Mouse (Mus musculus): ENCODE measurements around the gene Wdr18. TPM values are rescaled to one million over a fixed set of nuclear protein-coding genes. Genes with fewer than 3 reads are reported as not detected.

Gene Wdr18
- polyA plus RNA-seq, 1 experiment from 2014 or later = 86.2 TPM

DNA sequence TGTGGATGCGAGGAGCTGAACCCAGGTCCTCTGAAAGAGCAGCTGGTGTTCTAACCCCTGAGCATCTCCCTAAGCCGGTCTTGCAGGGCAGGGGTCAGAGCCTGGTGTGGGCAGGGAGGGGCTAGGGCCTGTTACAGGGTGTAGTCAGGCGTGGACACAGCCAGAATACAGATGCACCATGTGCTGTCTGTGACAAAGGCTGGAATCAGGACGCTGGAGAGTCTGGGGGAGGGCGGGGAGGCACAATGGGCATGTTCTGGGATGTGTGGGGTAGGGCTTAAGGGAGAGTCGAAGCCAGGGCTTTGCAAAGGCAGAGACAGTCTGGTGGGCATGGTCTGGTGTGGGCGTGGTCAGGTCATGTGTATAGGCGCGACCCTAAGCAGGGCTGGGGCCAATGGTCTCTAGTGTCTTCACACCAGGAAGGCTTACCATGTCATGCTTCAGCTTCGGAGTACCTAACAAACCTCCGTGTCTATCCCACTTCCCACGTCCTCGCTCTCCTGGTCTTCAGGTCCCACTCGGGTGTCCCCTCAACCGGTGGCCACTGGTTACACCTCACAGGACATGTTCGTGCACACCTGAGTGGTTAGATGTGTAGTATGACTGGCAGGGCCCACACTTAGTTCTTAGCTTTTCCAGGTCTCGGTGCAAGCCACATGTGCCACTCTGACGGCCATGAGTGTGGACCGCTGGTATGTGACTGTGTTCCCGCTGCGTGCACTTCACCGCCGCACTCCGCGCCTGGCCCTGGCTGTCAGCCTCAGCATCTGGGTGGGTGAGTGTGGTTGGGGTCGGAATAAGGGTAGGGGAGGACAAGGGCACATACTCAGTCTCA, 39.7 kb upstream of the Wdr18 start:
- WGBS = 26% methylated on average over 26 of the region's 26 CpGs
- Histone ChIP-seq H3K4me3 (replicated peaks) (no peak overlapping the region), H3K9me3 (no peaks in the 10 kb centered on the region), H3K4me2 (peak overlapping the region; percentile 53), H3K36me3 (no peaks in the 10 kb centered on the region), H3K27ac (no peak overlapping the region), H3K9ac (no peak overlapping the region), H3K4me1 (peaks cover 54% of the 10 kb centered on the region), H3K27me3 (replicated peaks) (peaks cover 55% of the 10 kb centered on the region)
- ATAC-seq (ENCODE audit: insufficient read depth, low FRiP score, low read depth) = no peak

DNA sequence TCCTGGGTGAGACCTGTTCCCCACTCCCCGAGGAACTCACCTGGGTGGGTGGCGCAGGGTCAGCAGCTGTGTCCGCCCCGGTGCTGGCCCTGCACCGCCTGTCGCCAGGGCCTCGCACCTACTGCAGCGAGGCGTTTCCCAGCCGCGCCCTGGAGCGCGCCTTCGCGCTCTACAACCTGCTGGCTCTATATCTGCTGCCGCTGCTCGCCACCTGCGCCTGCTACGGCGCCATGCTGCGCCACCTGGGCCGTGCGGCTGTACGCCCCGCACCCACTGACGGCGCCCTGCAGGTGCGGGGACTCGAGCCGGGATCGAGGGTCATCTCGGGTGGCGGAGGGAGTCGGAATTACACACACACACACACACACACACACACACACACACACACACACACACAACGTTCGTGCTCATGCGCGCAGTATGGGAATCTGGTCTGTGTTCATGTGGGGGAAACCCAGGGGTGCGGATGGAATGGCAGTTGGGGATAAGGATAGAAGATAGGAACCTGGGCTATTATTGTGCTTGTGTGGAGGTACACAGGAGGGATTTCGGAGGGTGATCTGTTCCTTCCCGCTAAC, 38.9 kb upstream of the Wdr18 start, which contains the start of gene R3hdm4:
R3hdm4 (minus strand) TSS at position 251 of the 578 bp plus-strand sequence.
- no peak for ATAC-seq (ENCODE audit: insufficient read depth, low FRiP score, low read depth)

DNA sequence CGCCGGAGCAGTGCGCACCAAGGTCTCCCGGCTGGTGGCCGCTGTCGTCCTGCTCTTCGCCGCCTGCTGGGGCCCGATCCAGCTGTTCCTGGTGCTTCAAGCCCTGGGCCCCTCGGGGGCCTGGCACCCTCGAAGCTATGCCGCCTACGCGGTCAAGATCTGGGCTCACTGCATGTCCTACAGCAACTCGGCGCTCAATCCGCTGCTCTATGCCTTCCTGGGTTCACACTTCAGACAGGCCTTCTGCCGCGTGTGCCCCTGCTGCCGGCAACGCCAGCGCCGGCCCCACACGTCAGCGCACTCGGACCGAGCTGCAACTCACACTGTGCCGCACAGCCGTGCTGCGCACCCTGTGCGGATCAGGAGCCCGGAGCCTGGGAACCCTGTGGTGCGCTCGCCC, 38.4 kb upstream of the Wdr18 start:
- peaks cover 55% of the 10 kb centered on the region for H3K27me3 ChIP-seq (replicated peaks)
- peak overlapping the region; percentile 29 for H3K4me3 ChIP-seq (replicated peaks)
- H3K4me1 ChIP-seq = peaks cover 53% of the 10 kb centered on the region
- H3K36me3 ChIP-seq = no peaks in the 10 kb centered on the region
- H3K9ac ChIP-seq = no peak overlapping the region
- 3% methylated on average over 34 of the region's 34 CpGs for WGBS
- H3K9me3 ChIP-seq = no peaks in the 10 kb centered on the region
- H3K4me2 ChIP-seq = peak overlapping the region; percentile 53
- no peak for ATAC-seq (ENCODE audit: insufficient read depth, low FRiP score, low read depth)
- no peak overlapping the region for H3K27ac ChIP-seq

More for the DNA sequence above, 38.9 kb upstream of the Wdr18 start, which contains the start of gene R3hdm4:
- Histone ChIP-seq H3K9ac (no peak within 1 kb of the TSS), H3K36me3 (no peaks in the 10 kb centered on the region), H3K9me3 (no peaks in the 10 kb centered on the region), H3K4me2 (peak within 1 kb of the TSS; percentile 53), H3K4me3 (replicated peaks) (peak within 1 kb of the TSS; percentile 29), H3K27me3 (replicated peaks) (peaks cover 55% of the 10 kb centered on the region), H3K4me1 (peaks cover 54% of the 10 kb centered on the region), H3K27ac (no peak within 1 kb of the TSS)
- 4% methylated on average over 41 of the region's 41 CpGs for WGBS

DNA sequence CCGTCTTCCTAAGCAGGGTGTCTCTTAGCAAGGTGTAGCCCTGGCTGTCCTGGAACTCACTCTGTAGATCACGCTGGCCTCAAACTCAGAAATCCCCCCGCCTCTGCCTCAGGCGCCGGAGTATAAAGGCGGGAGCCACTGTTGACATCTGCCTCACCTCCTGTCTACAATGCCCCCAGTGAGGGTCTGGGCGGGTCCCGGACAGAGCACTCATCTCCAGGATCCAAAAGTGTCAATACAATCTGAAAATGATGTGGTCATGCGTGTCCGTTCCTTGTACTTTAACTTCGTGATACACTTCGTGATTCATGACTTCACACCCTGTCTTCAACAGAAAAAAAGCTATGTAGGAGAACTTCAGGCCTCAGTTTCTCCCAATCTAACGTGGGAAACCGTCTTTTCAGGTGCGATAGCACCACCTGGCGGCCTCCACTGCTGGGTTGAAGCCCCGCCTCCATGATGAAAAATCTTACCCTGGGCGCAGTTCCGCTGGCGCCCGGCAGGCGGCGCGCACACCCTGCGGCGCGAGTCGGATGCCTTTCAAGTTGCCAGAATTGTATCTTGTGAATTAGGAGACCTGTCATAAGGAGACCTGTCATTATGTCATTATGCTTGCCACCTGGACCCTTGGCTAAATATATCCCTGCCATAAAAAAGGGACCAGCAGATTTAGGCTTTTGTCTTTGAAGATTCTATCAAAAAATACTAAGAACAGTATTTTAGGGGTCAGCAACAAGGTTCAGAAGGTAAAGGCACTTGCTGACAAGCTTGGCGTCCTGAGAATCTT, 34.8 kb upstream of the Wdr18 start:
- H3K4me3 ChIP-seq (replicated peaks) = no peak overlapping the region
- H3K9ac ChIP-seq = no peak overlapping the region
- H3K36me3 ChIP-seq = no peaks in the 10 kb centered on the region
- peaks cover 29% of the 10 kb centered on the region for H3K27me3 ChIP-seq (replicated peaks)
- H3K4me1 ChIP-seq = peaks cover 34% of the 10 kb centered on the region
- 11% methylated on average over 29 of the region's 29 CpGs for WGBS
- no peaks in the 10 kb centered on the region for H3K9me3 ChIP-seq
- ATAC-seq (ENCODE audit: insufficient read depth, low FRiP score, low read depth) = no peak
- peak overlapping the region; percentile 92 for H3K4me2 ChIP-seq
- peak overlapping the region; percentile 2; the same call in 1 of the 2 replicates for H3K27ac ChIP-seq

DNA sequence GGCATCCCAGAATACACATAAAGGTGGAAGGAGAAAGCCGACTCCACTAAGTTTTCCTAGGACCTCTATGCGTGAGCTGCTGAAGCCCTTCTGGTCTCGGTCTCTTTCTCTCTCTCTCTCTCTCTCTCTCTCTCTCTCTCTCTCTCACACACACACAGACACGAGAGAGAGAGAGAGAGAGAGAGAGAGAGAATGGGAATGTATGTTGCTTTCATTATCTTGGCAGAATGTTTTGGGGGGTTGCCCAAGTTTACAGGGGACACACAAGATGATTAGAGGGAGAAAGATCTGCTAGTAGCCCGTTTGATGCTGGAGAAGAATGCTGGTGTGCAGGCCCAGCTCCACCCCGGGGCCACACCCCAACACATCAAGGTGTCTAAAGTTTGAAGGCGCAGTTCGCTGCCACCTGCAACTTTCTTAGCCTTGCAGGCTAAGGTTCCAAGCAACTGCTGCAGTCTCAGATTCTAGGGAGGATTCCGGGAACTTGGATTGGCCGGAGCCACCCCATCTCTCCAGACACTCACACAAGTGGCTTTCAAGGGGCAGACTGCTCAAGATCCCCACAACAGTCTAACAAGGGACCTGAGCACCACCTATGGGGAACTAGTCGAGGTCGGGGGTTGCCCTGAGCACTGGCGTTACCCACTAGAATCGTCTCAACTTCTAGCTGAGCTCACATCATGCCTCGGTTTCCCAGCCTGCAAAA, 34.0 kb upstream of the Wdr18 start:
- no peaks in the 10 kb centered on the region for H3K9me3 ChIP-seq
- H3K27ac ChIP-seq = peak overlapping the region; percentile 97
- H3K4me1 ChIP-seq = peaks cover 28% of the 10 kb centered on the region
- peak overlapping the region; percentile 92 for H3K4me2 ChIP-seq
- ATAC-seq (ENCODE audit: insufficient read depth, low FRiP score, low read depth) = no peak
- WGBS = 9% methylated on average over 14 of the region's 15 CpGs
- H3K27me3 ChIP-seq (replicated peaks) = peaks cover 21% of the 10 kb centered on the region
- H3K4me3 ChIP-seq (replicated peaks) = peak overlapping the region; percentile 99
- no peaks in the 10 kb centered on the region for H3K36me3 ChIP-seq
- H3K9ac ChIP-seq = peak overlapping the region; percentile 54; the same call in 1 of the 2 replicates

DNA sequence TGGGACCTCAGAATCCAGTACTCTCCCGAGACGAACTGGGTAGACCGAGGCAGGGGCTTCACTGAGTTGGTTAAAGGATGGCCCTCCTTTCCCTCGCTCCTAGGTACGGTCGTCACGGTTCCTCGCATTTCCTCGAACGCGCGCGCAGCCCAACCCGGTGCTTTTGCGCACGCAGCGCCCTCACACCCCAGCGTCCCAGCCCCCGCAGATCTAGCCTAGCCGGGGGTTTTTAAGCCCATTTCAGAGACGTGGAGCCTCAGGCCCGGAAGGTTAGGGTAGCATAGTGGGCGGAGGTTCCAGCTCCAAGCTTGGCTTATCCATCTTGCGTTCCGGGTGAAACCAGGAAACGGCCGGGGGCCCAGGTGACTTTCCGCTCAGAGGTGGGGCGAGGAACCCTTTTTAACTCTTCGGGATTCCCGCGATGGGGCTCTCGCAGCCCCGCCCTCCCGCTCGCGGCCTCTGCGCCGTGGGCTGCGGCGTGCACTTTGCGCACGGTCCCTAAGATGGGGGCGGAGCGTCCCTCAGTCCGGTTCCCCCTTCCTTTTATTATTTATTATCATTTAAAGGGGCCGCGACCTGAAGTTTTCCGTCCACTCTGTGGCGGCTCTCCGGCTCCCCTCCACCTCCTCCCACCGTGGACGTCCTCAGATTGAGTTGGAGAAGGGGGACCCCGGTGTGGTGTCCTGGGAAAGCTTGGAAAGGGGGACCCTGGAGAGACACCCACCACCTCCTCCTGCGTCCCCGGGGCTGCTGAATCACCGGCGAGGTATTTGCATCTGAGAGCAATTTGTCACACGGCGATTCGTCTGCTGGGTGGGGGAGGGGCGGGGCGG, 33.2 kb upstream of the Wdr18 start, which contains the start of gene Arid3a:
Arid3a (plus strand) TSS at position 553 of the 833 bp plus-strand sequence.
- peaks cover 13% of the 10 kb centered on the region for H3K27me3 ChIP-seq (replicated peaks)
- peak within 1 kb of the TSS; percentile 92 for H3K4me2 ChIP-seq
- H3K4me1 ChIP-seq = peaks cover 24% of the 10 kb centered on the region
- H3K9me3 ChIP-seq = no peaks in the 10 kb centered on the region
- H3K27ac ChIP-seq = peak within 1 kb of the TSS; percentile 97
- peak within 1 kb of the TSS; percentile 99 for H3K4me3 ChIP-seq (replicated peaks)
- peak; percentile 81 for ATAC-seq (ENCODE audit: insufficient read depth, low FRiP score, low read depth)
- H3K36me3 ChIP-seq = peaks cover 3% of the 10 kb centered on the region; the same call in 1 of the 2 replicates
- WGBS = under 1% methylated on average over 63 of the region's 63 CpGs
- peak within 1 kb of the TSS; percentile 84 for H3K9ac ChIP-seq

DNA sequence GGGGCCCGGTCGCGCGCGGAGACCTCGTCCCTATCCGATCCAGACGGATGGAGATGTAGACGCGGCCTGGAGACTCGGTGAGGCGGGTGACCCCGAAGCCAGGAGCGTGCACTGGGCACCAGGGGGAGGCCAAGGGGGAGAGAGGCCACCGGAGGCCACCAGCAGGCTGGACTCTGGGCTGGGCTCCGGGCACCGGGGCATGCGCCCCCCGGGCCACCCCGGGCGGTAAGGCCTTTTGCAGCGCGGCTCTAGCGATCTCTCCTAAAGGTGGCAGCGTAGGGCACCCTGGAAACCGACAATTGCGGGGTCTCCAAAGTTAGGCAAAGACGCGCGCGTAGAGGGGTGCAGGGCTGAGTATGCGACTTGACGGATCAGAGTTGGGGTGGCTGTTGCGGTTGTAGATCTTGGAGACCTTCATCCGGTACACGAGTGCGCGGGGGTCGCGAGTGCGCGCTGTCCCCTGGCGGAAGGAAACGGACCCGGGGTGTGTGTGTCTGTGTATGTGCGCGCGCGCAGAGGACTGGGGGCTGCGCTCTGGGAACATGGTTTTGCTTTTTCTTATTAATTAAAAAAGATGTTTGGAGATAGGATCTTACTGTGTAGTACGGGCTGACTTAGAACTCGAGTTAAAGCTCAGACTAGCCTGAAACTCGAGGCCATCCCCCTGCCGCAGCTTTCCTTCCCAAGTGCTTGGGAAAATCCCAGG, 32.5 kb upstream of the Wdr18 start:
- H3K4me2 ChIP-seq = peak overlapping the region; percentile 92
- peaks cover 8% of the 10 kb centered on the region for H3K27me3 ChIP-seq (replicated peaks)
- peaks cover 30% of the 10 kb centered on the region for H3K4me1 ChIP-seq
- H3K27ac ChIP-seq = peak overlapping the region; percentile 97
- H3K36me3 ChIP-seq = peaks cover 8% of the 10 kb centered on the region; the same call in 1 of the 2 replicates
- ATAC-seq (ENCODE audit: insufficient read depth, low FRiP score, low read depth) = peak; percentile 24; the same call in 1 of the 2 replicates
- H3K4me3 ChIP-seq (replicated peaks) = peak overlapping the region; percentile 99
- WGBS = under 1% methylated on average over 54 of the region's 54 CpGs
- no peaks in the 10 kb centered on the region for H3K9me3 ChIP-seq
- peak overlapping the region; percentile 84 for H3K9ac ChIP-seq

DNA sequence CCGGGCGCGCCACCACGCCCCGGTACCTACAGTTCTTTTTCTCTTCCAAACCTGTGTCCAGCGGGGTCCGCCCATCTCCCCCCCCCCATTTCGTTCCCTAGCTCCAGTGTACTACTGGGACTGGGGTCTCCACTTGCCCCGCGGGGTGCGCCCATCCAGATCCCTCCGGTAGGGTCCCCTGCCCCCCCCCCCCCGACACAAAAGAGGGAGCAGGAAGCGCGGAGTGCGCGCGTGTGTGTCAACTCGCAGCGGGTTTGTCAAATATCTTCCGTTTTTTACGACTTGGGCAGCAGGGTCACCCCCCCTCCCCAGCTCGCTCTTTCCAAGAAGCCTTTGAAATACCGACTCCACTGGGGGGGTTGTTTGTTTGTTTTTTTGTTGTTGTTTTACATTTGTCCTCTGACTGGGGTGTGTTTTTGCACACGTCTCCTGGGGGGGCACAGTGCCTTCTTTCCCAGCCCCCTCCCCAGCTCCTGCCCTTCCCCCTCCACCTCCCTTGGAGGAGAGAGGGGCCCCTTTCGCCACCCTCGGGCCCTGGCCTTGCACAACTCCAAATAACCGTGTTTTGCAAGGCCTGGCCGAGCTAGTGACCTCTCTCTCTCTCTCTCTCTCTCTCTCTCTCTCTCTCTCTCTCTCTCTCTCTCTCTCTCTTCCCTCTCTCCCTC, 31.8 kb upstream of the Wdr18 start:
- Histone ChIP-seq H3K4me1 (peaks cover 37% of the 10 kb centered on the region), H3K27me3 (replicated peaks) (peaks cover under 1% of the 10 kb centered on the region; the same call in 1 of the 2 replicates), H3K4me2 (peak overlapping the region; percentile 92), H3K27ac (peak overlapping the region; percentile 97), H3K4me3 (replicated peaks) (peak overlapping the region; percentile 99), H3K36me3 (peaks cover 8% of the 10 kb centered on the region; the same call in 1 of the 2 replicates), H3K9ac (peak overlapping the region; percentile 84; the same call in 1 of the 2 replicates), H3K9me3 (no peaks in the 10 kb centered on the region)
- under 1% methylated on average over 28 of the region's 29 CpGs for WGBS
- no peak for ATAC-seq (ENCODE audit: insufficient read depth, low FRiP score, low read depth)

DNA sequence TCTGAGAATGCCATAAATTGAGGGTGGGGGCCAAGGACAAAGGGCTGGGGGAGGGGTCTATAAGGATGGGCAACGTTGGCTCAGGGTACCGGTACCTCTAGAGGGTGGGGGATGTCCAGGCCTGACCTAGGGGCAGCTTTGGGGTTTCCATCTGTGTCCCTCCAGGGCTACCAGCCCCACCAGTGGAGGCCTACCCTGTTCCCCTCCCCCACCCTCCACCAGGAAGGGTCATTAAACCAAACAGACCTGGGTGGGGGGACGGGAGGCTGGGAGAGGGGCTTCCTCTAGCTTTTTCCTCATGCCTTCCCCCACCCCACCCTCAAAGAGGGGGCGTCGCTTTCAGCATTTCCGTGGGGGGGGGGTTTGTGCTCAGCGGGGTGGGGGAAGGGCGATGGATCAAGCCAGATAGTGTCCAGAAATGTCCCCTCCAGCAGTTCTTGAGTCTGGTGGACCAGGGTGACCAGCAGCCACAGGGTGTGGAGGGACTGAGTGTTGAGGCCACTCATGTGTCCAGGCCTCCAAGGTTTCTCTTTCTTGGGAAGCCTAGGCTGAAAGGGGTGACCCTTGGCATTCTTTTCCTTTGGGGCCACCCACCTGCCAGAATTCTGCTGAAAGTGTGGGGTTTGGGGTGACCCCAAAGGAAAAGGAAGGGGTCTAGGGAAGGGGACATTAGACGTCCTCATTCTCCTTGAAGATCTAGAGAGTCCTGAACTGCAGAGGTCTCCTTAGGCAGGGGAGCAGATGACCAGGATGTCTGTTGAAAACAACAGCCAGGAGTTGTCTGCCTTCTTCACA, 30.8 kb upstream of the Wdr18 start:
- Histone ChIP-seq H3K4me2 (peak overlapping the region; percentile 92), H3K9me3 (no peaks in the 10 kb centered on the region), H3K9ac (no peak overlapping the region), H3K27me3 (replicated peaks) (no peaks in the 10 kb centered on the region), H3K27ac (peak overlapping the region; percentile 44), H3K4me3 (replicated peaks) (peak overlapping the region; percentile 99), H3K36me3 (peaks cover 8% of the 10 kb centered on the region; the same call in 1 of the 2 replicates), H3K4me1 (peaks cover 47% of the 10 kb centered on the region)
- WGBS = 26% methylated on average over 9 of the region's 9 CpGs
- ATAC-seq (ENCODE audit: insufficient read depth, low FRiP score, low read depth) = no peak

All from stomach, embryonic 15.5 days (tissue).